Mouse (Mus musculus) right cerebral cortex, postnatal 10 days (tissue): ENCODE results near the gene Cip2a.

ENCODE experiments used
- DNase-seq, 2 experiments: peaks; one replicate each; pipeline ENCODE4 v3.0.0; 2021; ENCODE audit warnings: low spot score in 2 of 2

Gene Cip2a

GRCm38 (mm10) chr16:48993559-48994342 is at the start of gene Cip2a, which contains the start of gene Dzip3:
Gene Cip2a, plus strand, starts transcription at chr16:48994185.
Gene Dzip3, minus strand, starts transcription at chr16:48994165.
- DNase-seq = peak; percentile 96 to 97

- no peak for DNase-seq
Observed at GRCm38 (mm10) chr16:48972996-48973395, 21.0 kb upstream of the Cip2a start.

GRCm38 (mm10) chr16:48973548-48973947 is 20.4 kb upstream of the Cip2a start:
- no peak for DNase-seq

GRCm38 (mm10) chr16:48979965-48980364 is 14.0 kb upstream of the Cip2a start:
- DNase-seq = no peak

GRCm38 (mm10) chr16:48985034-48985627 is 8.9 kb upstream of the Cip2a start:
- DNase-seq = no peak

GRCm38 (mm10) chr16:48989700-48990099 is 4.3 kb upstream of the Cip2a start:
- no peak for DNase-seq

GRCm38 (mm10) chr16:48992437-48993230 is 1.4 kb upstream of the Cip2a start:
- no peak for DNase-seq

GRCm38 (mm10) chr16:48993231-48993558 is 790 bp upstream of the Cip2a start:
- DNase-seq = no peak

GRCm38 (mm10) chr16:48994343-48994693 is 333 bp downstream of the Cip2a start:
- DNase-seq = no peak

- peak; percentile 31 to 37 for DNase-seq
Observed at GRCm38 (mm10) chr16:49004151-49004550, 10.2 kb downstream of the Cip2a start.

GRCm38 (mm10) chr16:49016620-49017332 is 22.8 kb downstream of the Cip2a start:
- no peak for DNase-seq

- DNase-seq = no peak
Observed at GRCm38 (mm10) chr16:49035852-49036251, 41.9 kb downstream of the Cip2a start.

GRCm38 (mm10) chr16:49037771-49038170 is 43.8 kb downstream of the Cip2a start:
- no peak for DNase-seq

- DNase-seq = no peak
Observed at GRCm38 (mm10) chr16:49040554-49041221, 46.7 kb downstream of the Cip2a start.

- no peak for DNase-seq
Observed at GRCm38 (mm10) chr16:49049214-49049613, 55.2 kb downstream of the Cip2a start.

GRCm38 (mm10) chr16:49057186-49057585 is 63.2 kb downstream of the Cip2a start, which contains the start of gene Myh15:
Gene Myh15, plus strand, starts transcription at chr16:49057486.
- no peak for DNase-seq
